Mouse (Mus musculus) cerebellum, postnatal 4 days (tissue): ENCODE results near the gene Gm26558.

Source experiments
- DNase-seq, 2 experiments: peaks; one replicate each; pipeline ENCODE4 v3.0.0; 2022; ENCODE audit warnings: low spot score in 2 of 2, mixed read lengths in 1 of 2

The Gm26558 gene

GRCm38 (mm10) chr2:70661715-70662495, at the start of gene Gm26558:
Gm26558 (minus strand) TSS chr2:70662108.
- peak in 1 of 2 experiments; percentile 23 for DNase-seq

- DNase-seq: no peak
Measured at GRCm38 (mm10) chr2:70710878-70711277, 49.0 kb upstream of the Gm26558 start.

GRCm38 (mm10) chr2:70710236-70710635, 48.3 kb upstream of the Gm26558 start:
- no peak for DNase-seq

GRCm38 (mm10) chr2:70708986-70709730, 47.2 kb upstream of the Gm26558 start:
- no peak for DNase-seq

GRCm38 (mm10) chr2:70702403-70702802, 40.5 kb upstream of the Gm26558 start:
- no peak for DNase-seq

GRCm38 (mm10) chr2:70701571-70701970, 39.7 kb upstream of the Gm26558 start:
- DNase-seq: no peak

- DNase-seq: no peak
Measured at GRCm38 (mm10) chr2:70700851-70701250, 38.9 kb upstream of the Gm26558 start.

- DNase-seq: no peak
Measured at GRCm38 (mm10) chr2:70695712-70696111, 33.8 kb upstream of the Gm26558 start.

GRCm38 (mm10) chr2:70690195-70690594, 28.3 kb upstream of the Gm26558 start:
- no peak for DNase-seq

- DNase-seq: no peak
Measured at GRCm38 (mm10) chr2:70688454-70689078, 26.7 kb upstream of the Gm26558 start.

- DNase-seq: no peak
Measured at GRCm38 (mm10) chr2:70682324-70682723, 20.4 kb upstream of the Gm26558 start.

GRCm38 (mm10) chr2:70673445-70674126, 11.7 kb upstream of the Gm26558 start:
- DNase-seq: no peak

GRCm38 (mm10) chr2:70672476-70672875, 10.6 kb upstream of the Gm26558 start:
- DNase-seq: no peak

GRCm38 (mm10) chr2:70669896-70670295, 8.0 kb upstream of the Gm26558 start:
- no peak for DNase-seq

- no peak for DNase-seq
Measured at GRCm38 (mm10) chr2:70669241-70669640, 7.3 kb upstream of the Gm26558 start.

GRCm38 (mm10) chr2:70667016-70667415, 5.1 kb upstream of the Gm26558 start:
- no peak for DNase-seq

- no peak for DNase-seq
Measured at GRCm38 (mm10) chr2:70663764-70664163, 1.9 kb upstream of the Gm26558 start.

GRCm38 (mm10) chr2:70660887-70661714, 807 bp downstream of the Gm26558 start, which contains the start of gene Gorasp2:
Gorasp2 (plus strand) TSS chr2:70661576.
- peak; percentile 91 to 96 for DNase-seq

GRCm38 (mm10) chr2:70657083-70657482, 4.8 kb downstream of the Gm26558 start:
- no peak for DNase-seq

GRCm38 (mm10) chr2:70651820-70652219, 10.1 kb downstream of the Gm26558 start:
- DNase-seq: no peak

GRCm38 (mm10) chr2:70649471-70649870, 12.4 kb downstream of the Gm26558 start:
- no peak for DNase-seq
